Mouse (Mus musculus): ENCODE data around the gene Igf2. TPM values are rescaled to one million over a fixed set of nuclear protein-coding genes. Genes with fewer than 3 reads are reported as not detected.

Gene Igf2
- polyA plus RNA-seq, 1 experiment from 2014 or later = 1,642 TPM

DNA sequence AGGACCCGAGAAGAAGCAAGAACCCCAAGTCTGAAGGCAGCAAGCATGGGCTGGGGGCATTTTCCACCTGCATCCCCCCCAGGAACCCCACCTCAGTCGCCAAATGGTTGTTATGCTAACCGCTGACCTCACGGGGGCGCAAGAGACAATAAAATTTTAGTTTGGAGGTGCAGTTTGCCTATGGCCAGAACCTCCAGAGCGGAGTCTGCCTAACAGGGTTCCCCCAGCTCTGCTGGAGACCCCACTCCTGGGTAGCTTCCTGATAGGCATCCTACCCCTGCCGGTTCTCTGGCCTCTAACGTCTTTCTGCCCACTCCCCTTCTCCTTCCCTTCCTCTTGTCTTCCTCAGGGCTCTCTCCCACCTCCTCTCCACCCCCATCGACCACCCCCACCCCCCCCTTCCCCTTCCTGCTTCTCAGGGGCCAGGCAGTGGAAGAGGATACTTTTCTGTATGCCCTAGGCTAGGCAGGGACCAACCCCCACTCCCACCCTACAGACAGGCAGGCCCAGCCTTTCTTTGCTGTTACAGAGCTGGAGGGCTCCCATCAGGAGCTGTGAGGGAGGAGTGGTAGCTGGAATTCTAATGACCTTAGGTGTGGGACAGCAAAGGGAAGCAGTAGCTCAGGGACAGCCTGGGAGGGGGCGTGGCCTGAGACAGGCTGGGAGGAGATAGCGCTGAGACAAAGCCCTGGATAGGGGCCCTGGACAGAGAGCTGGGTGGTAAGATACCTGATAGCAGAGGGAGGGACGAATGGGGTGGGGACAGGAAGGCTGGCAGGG lies 55.8 kb downstream of the Igf2 start:
- Histone ChIP-seq H3K4me3 (ENCODE audit: control insufficient read depth in 1 of 2, insufficient read depth in 1 of 2, low read depth in 1 of 2, low read length in 2 of 2) (peak overlapping the region in 1 of 2 experiments; percentile 2; a peak in 2 of 4 replicates), H3K9ac (ENCODE audit: low read length) (peak overlapping the region; percentile 48; the same call in 1 of the 2 replicates), H3K27ac (replicated peaks in 1 of 2; ENCODE audit: control insufficient read depth in 1 of 2, insufficient read depth in 1 of 2, low read depth in 2 of 2, low read length in 2 of 2) (peak overlapping the region; percentile 66 to 78), H3K4me2 (ENCODE audit: low read length) (peak overlapping the region; percentile 48), H3K9me3 (ENCODE audit: control insufficient read depth, low read length) (no peaks in the 10 kb centered on the region), H3K36me3 (ENCODE audit: control insufficient read depth, insufficient read depth, low read length) (no peaks in the 10 kb centered on the region), H3K27me3 (ENCODE audit: control insufficient read depth, insufficient read depth, low read length) (no peaks in the 10 kb centered on the region), H3K4me1 (ENCODE audit: control insufficient read depth in 2 of 2, insufficient read depth in 2 of 2, low read length in 2 of 2) (peaks cover 12 to 24% of the 10 kb centered on the region in 2 experiments)
- ATAC-seq (ENCODE audit: insufficient number of reproducible peaks, insufficient read depth, low FRiP score, low read depth) = peak; percentile 95
- WGBS = 2% methylated on average over 12 of the region's 12 CpGs

DNA sequence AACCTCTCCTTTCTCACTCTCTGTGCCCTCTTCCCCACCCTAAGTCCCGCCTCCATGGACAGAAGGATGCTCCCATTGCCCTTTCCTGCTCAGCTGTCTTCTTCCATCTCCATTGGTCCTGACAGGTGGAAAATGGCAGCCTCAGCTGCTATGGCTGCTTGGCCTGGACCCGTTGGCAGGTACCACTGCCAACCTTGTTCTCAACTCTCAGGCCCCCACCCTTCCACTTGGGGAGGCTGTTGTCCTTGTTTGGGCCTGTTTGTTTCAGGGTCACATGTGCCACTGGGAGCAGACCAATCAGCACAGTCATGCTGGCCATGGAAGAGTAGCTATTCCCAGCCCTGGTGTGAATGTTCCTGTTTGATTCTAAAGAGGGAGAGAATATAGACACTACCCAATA lies 65.7 kb downstream of the Igf2 start:
- no peak overlapping the region for H3K4me3 ChIP-seq (ENCODE audit: control insufficient read depth in 1 of 2, insufficient read depth in 1 of 2, low read depth in 1 of 2, low read length in 2 of 2)
- WGBS = 93% methylated on average over 2 of the region's 2 CpGs
- H3K9ac ChIP-seq (ENCODE audit: low read length) = no peak overlapping the region
- peaks cover 5 to 8% of the 10 kb centered on the region in 2 experiments; a peak in 2 of 4 replicates for H3K4me1 ChIP-seq (ENCODE audit: control insufficient read depth in 2 of 2, insufficient read depth in 2 of 2, low read length in 2 of 2)
- no peak overlapping the region for H3K27ac ChIP-seq (replicated peaks in 1 of 2; ENCODE audit: control insufficient read depth in 1 of 2, insufficient read depth in 1 of 2, low read depth in 2 of 2, low read length in 2 of 2)
- ATAC-seq (ENCODE audit: insufficient number of reproducible peaks, insufficient read depth, low FRiP score, low read depth) = no peak
- H3K4me2 ChIP-seq (ENCODE audit: low read length) = no peak overlapping the region
- H3K27me3 ChIP-seq (ENCODE audit: control insufficient read depth, insufficient read depth, low read length) = no peaks in the 10 kb centered on the region
- no peaks in the 10 kb centered on the region for H3K36me3 ChIP-seq (ENCODE audit: control insufficient read depth, insufficient read depth, low read length)
- no peaks in the 10 kb centered on the region for H3K9me3 ChIP-seq (ENCODE audit: control insufficient read depth, low read length)

MicroRNA genes within 50 kb of the gene (microRNA counts, 519-probe panel; counts per million panel counts)
- 3,322 counts per million, percentile 72 among the panel's probes with 10 or more counts for microRNA mmu-miR-483

Small RNA genes lying within 50 kb of the gene (microRNA-seq; reads per million reads assigned to microRNA genes)
- 6,516 reads per million, percentile 94 among the genes with 10 or more reads in this experiment for gene Mir483

Other genes starting within 250 kb of the Igf2 start
- not detected in 2 replicates for gene Syt8, start 232.0 kb downstream of the Igf2 start, polyA plus RNA-seq (2014; fragmentation: Nextera tagmentation; extraction: Ambion mirVana)
- 24.1 and 31.7 TPM in 2 replicates for gene Tnni2, start 225.0 kb downstream of the Igf2 start, polyA plus RNA-seq (2014; fragmentation: Nextera tagmentation; extraction: Ambion mirVana)
- gene Lsp1, start 206.0 kb downstream of the Igf2 start, polyA plus RNA-seq (2014; fragmentation: Nextera tagmentation; extraction: Ambion mirVana) = 48.6 and 49.3 TPM in 2 replicates
- gene Tnnt3, start 168.0 kb downstream of the Igf2 start, polyA plus RNA-seq (2014; fragmentation: Nextera tagmentation; extraction: Ambion mirVana) = 3.9 and 5.8 TPM in 2 replicates
- gene Mrpl23, start 134.1 kb downstream of the Igf2 start, polyA plus RNA-seq (2014; fragmentation: Nextera tagmentation; extraction: Ambion mirVana) = 23.5 and 23.8 TPM in 2 replicates
- 0.04 TPM in 1 of 2 replicates, not detected in the other for gene Gm49394, start 3.1 kb upstream of the Igf2 start, polyA plus RNA-seq (2014; fragmentation: Nextera tagmentation; extraction: Ambion mirVana)
- 0.63 and 0.96 TPM in 2 replicates for gene Ins2, start 76.6 kb upstream of the Igf2 start, polyA plus RNA-seq (2014; fragmentation: Nextera tagmentation; extraction: Ambion mirVana)

All from heart, embryonic 14.5 days (tissue).